ENCODE assay signal across 19 mouse cellular contexts in genomic region chr16:71243065-71243464, GRCm38 (mm10).
"Had no signal": no experiment of that assay in that cellular context is flagged by ENCODE, and none has a peak within 500 bp of the region (broad histone marks: within the 10 kb centered on the region; RNA-seq: fewer than 3 reads in every experiment).

No protein-coding gene starts in this region.

- H3K9ac ChIP-seq: kidney, embryonic 15.5 days; liver, embryonic 13.5 days; midbrain, embryonic 15.5 days; neural tube, embryonic 13.5 days; stomach, embryonic 15.5 days had no signal

- H3K27me3 ChIP-seq: kidney, embryonic 15.5 days; liver, embryonic 13.5 days; midbrain, embryonic 15.5 days; neural tube, embryonic 13.5 days; stomach, embryonic 15.5 days had no signal

- ATAC-seq: midbrain, embryonic 15.5 days had no signal

- H3K4me1 ChIP-seq: kidney, embryonic 15.5 days; liver, embryonic 13.5 days; neural tube, embryonic 13.5 days; stomach, embryonic 15.5 days had no signal

- H3K4me2 ChIP-seq: kidney, embryonic 15.5 days; liver, embryonic 13.5 days; midbrain, embryonic 11.5 days; midbrain, embryonic 15.5 days; neural tube, embryonic 13.5 days; stomach, embryonic 15.5 days had no signal

- DNase-seq: kidney, adult 8-10 months; kidney, postnatal 10 days; kidney, postnatal 36 days; layer of hippocampus, postnatal 36 days; liver, embryonic 13.5 days; lung, adult 2 months; lung, postnatal 14 days; lung, postnatal 4 days; right cerebral cortex, adult 18-20 months; right cerebral cortex, postnatal 14 days; spleen, adult 18-20 months; thymus, postnatal 25 days had no signal

- H3K36me3 ChIP-seq: kidney, embryonic 15.5 days; liver, embryonic 13.5 days; midbrain, embryonic 15.5 days; neural tube, embryonic 13.5 days; stomach, embryonic 15.5 days had no signal

- H3K9me3 ChIP-seq: kidney, embryonic 15.5 days; liver, embryonic 13.5 days; midbrain, embryonic 15.5 days; neural tube, embryonic 13.5 days; stomach, embryonic 15.5 days had no signal

- H3K27ac ChIP-seq: kidney, embryonic 15.5 days; left cerebral cortex, adult 2 months; liver, embryonic 13.5 days; midbrain, embryonic 15.5 days; neural tube, embryonic 13.5 days; stomach, embryonic 15.5 days had no signal

- H3K4me3 ChIP-seq: kidney, embryonic 15.5 days; left cerebral cortex, adult 2 months; liver, embryonic 13.5 days; midbrain, embryonic 15.5 days; myocyte; neural tube, embryonic 13.5 days; stomach, embryonic 15.5 days had no signal
